Mouse (Mus musculus) liver, embryonic 15.5 days (tissue): ENCODE data around the gene Sbsn. TPM values are rescaled to one million over a fixed set of nuclear protein-coding genes. Genes with fewer than 3 reads are reported as not detected.

Experiments
- ATAC-seq: fragments of 200-750 bp; cut with Nextera tagmentation; 2 replicates; pipeline ENCODE4 v1.8.0; 2017; ENCODE audit warnings: moderate number of reproducible peaks, mild to moderate bottlenecking, moderate library complexity; ENCODE audit not compliant: insufficient read depth
- H3K27ac ChIP-seq: fragments of 300-500 bp; sonication (generic); replicated peaks from 2 replicates; pipeline ENCODE4 v1.5.1; 2015; ENCODE audit warnings: mild to moderate bottlenecking, inconsistent platforms
- H3K27me3 ChIP-seq: fragments of 300-500 bp; sonication (generic); 2 replicates; pipeline ENCODE4 v1.6.1; 2015; ENCODE audit warnings: mild to moderate bottlenecking, inconsistent platforms
- H3K36me3 ChIP-seq: fragments of 300-500 bp; sonication (generic); replicated peaks from 2 replicates; pipeline ENCODE4 v1.6.1; 2015; ENCODE audit warnings: moderate library complexity, mild to moderate bottlenecking, inconsistent platforms
- H3K4me1 ChIP-seq: fragments of 300-500 bp; sonication (generic); replicated peaks from 2 replicates; pipeline ENCODE4 v1.6.1; 2015; ENCODE audit warnings: inconsistent platforms
- H3K4me2 ChIP-seq: fragments of 300-500 bp; sonication (generic); 2 replicates; pipeline ENCODE4 v1.6.1; 2015; ENCODE audit warnings: moderate library complexity, mild to moderate bottlenecking, inconsistent platforms
- H3K4me3 ChIP-seq: fragments of 300-500 bp; sonication (generic); replicated peaks from 2 replicates; pipeline ENCODE4 v1.5.1; 2015; ENCODE audit warnings: mild to moderate bottlenecking, inconsistent platforms
- H3K9ac ChIP-seq: fragments of 300-500 bp; sonication (generic); 2 replicates; pipeline ENCODE4 v1.6.1; 2015; ENCODE audit warnings: moderate library complexity, mild to moderate bottlenecking, inconsistent platforms
- H3K9me3 ChIP-seq: fragments of 300-500 bp; sonication (generic); replicated peaks from 2 replicates; pipeline ENCODE4 v1.6.1; 2016; ENCODE audit warnings: inconsistent platforms
- WGBS: fragments of 180-500 bp; shearing (Covaris S2); methylation state at CpG from one replicate; pipeline ENCODE4 v1.1.7; 2015; ENCODE audit warnings: mixed read lengths; ENCODE audit not compliant: insufficient replicate concordance; 5-methylcytosine and 5-hydroxymethylcytosine counted together
- polyA plus RNA-seq: library from polyadenylated mRNA; unstranded; fragments of >200 nt; fragmentation: Nextera tagmentation; extraction: Ambion mirVana; gene quantifications from 2 replicates; pipeline ENCODE4 v1.2.1, GENCODE M21; 2015

Sbsn gene
- polyA plus RNA-seq, 1 experiment from 2014 or later = 0.12 TPM

GRCm38 (mm10) chr7:30785721-30786546 is 34.7 kb downstream of the Sbsn start:
- WGBS = 61% methylated on average over 13 of the region's 13 CpGs

DNA sequence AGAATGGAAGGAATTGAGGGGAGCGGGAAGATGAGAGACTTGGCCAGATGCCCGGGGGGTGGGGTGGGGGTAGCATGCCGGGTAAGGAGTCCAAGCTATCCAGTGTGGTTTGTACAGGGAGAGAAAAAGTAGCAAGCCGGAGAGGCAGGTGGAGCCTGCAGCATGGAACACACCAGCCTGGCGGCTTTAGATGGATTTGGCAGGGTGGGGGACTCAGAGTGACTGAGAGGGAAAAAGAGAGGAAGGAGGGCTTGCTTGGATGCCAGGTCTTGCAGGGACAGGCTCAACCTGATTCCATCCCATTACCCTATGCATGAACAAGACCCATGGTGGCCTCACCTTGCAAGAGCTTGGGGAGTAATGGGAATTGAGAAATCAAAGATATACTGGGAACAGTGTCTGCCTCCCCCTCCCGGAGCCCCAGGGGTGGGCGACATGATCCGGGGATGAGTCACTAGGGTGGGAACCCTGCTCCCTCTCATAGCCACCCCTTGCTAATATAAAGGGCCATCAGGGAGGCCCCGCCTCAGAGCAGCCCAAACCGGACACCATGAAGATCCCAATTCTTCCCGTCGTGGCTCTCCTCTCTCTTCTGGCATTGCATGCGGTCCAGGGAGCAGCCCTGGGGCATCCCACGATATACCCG is 36.2 kb downstream of the Sbsn start, which contains the start of gene Krtdap:
TSS of gene Krtdap (plus strand) at position 520 of the 646 bp plus-strand sequence.
- no peaks in the 10 kb centered on the region for H3K4me1 ChIP-seq
- H3K9ac ChIP-seq = no peak within 1 kb of the TSS
- H3K36me3 ChIP-seq = no peaks in the 10 kb centered on the region
- no peak within 1 kb of the TSS for H3K4me3 ChIP-seq
- ATAC-seq = no peak
- no peak within 1 kb of the TSS for H3K27ac ChIP-seq
- 52% methylated on average over 15 of the region's 15 CpGs for WGBS
- H3K27me3 ChIP-seq = no peaks in the 10 kb centered on the region
- no peak within 1 kb of the TSS for H3K4me2 ChIP-seq
- no peaks in the 10 kb centered on the region for H3K9me3 ChIP-seq

More at GRCm38 (mm10) chr7:30785721-30786546, 34.7 kb downstream of the Sbsn start:
- Histone ChIP-seq H3K9ac (no peak overlapping the region), H3K36me3 (no peaks in the 10 kb centered on the region), H3K4me3 (no peak overlapping the region), H3K4me1 (no peaks in the 10 kb centered on the region), H3K27me3 (no peaks in the 10 kb centered on the region), H3K27ac (no peak overlapping the region), H3K4me2 (no peak overlapping the region), H3K9me3 (no peaks in the 10 kb centered on the region)
- ATAC-seq = no peak

DNA sequence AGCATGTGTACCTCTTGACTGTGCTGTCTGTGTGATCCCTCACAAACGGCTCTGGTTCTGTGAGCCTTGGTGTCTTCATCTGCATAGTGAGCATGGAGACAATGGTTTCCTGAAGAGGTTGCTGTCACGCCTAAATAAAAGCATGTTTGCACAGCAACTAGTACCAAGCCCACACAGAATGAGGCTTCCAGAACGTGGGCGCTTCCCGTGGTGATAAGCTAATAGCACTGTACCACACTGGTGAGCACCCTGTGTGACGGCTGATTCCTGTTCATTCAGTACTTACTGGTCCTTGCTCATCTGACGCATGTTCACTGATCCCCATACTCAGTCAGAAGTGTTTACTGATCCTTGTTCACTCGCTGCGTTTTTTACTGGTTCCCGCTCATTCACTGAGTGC is 38.9 kb downstream of the Sbsn start:
- no peaks in the 10 kb centered on the region for H3K27me3 ChIP-seq
- H3K4me3 ChIP-seq = no peak overlapping the region
- H3K27ac ChIP-seq = no peak overlapping the region
- no peaks in the 10 kb centered on the region for H3K4me1 ChIP-seq
- no peak for ATAC-seq
- no peaks in the 10 kb centered on the region for H3K9me3 ChIP-seq
- no peak overlapping the region for H3K9ac ChIP-seq
- H3K36me3 ChIP-seq = no peaks in the 10 kb centered on the region
- H3K4me2 ChIP-seq = no peak overlapping the region
- 58% methylated on average over 10 of the region's 10 CpGs for WGBS

- H3K27me3 ChIP-seq = no peaks in the 10 kb centered on the region
- no peak for ATAC-seq
- no peaks in the 10 kb centered on the region for H3K36me3 ChIP-seq
- no peaks in the 10 kb centered on the region for H3K4me1 ChIP-seq
- H3K9ac ChIP-seq = no peak overlapping the region
- 20% methylated on average over 9 of the region's 9 CpGs for WGBS
- no peak overlapping the region for H3K4me3 ChIP-seq
- no peak overlapping the region for H3K4me2 ChIP-seq
- no peaks in the 10 kb centered on the region for H3K9me3 ChIP-seq
- H3K27ac ChIP-seq = no peak overlapping the region
Measured at GRCm38 (mm10) chr7:30791921-30792320, 40.6 kb downstream of the Sbsn start.

GRCm38 (mm10) chr7:30794921-30795320 is 43.6 kb downstream of the Sbsn start:
- Histone ChIP-seq H3K4me1 (no peaks in the 10 kb centered on the region), H3K27me3 (no peaks in the 10 kb centered on the region), H3K4me2 (no peak overlapping the region), H3K36me3 (no peaks in the 10 kb centered on the region), H3K9me3 (no peaks in the 10 kb centered on the region), H3K9ac (no peak overlapping the region), H3K4me3 (no peak overlapping the region), H3K27ac (no peak overlapping the region)
- no peak for ATAC-seq

- H3K27ac ChIP-seq = no peak overlapping the region
- H3K4me1 ChIP-seq = no peaks in the 10 kb centered on the region
- H3K27me3 ChIP-seq = no peaks in the 10 kb centered on the region
- no peak overlapping the region for H3K4me3 ChIP-seq
- H3K9ac ChIP-seq = no peak overlapping the region
- ATAC-seq = no peak
- no peak overlapping the region for H3K4me2 ChIP-seq
- H3K9me3 ChIP-seq = no peaks in the 10 kb centered on the region
- WGBS = 70% methylated on average over 1 of the region's 1 CpGs
- no peaks in the 10 kb centered on the region for H3K36me3 ChIP-seq
Measured at GRCm38 (mm10) chr7:30796790-30797189, 45.5 kb downstream of the Sbsn start.

DNA sequence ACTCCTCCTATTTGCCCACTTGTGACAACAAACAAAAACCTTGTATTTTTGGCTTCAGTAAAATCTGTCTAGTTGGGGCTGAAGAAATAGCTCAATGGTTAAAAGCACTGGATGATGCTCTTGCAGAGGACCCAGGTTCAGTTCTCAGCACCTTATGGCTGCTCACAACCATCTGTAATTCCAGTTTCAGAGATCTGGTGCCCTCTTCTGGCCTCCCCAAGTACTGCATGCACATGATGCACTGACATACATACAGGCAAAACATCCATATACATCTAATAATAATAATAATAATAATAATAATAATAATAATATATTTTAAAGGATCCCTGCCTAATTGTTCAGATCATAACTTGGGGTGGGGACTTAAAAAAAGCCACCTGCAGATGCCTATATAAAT is 49.4 kb downstream of the Sbsn start:
- Histone ChIP-seq H3K4me3 (no peak overlapping the region), H3K4me2 (no peak overlapping the region), H3K4me1 (no peaks in the 10 kb centered on the region), H3K27ac (no peak overlapping the region), H3K9me3 (no peaks in the 10 kb centered on the region), H3K27me3 (no peaks in the 10 kb centered on the region), H3K9ac (no peak overlapping the region), H3K36me3 (no peaks in the 10 kb centered on the region)
- no peak for ATAC-seq

DNA sequence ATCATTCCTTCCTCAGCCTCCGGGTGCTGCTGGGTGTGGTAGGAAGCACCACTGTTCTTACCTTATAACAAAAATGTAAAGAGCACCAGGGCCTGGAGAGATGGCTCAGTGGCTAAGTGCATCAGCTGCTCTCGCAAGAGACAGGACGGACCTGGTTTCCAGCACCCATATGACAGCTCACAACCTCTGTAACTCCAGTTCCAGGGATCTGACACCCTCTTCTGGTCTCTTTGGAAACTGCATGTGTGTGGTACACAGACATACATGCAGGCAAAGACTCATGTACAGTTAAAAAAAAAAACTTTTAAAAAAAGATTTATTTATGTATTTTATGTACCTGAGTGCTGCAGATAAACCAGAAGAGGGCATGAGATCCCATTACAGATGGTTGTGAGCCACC is 52.0 kb downstream of the Sbsn start:
- no peaks in the 10 kb centered on the region for H3K9me3 ChIP-seq
- H3K27ac ChIP-seq = no peak overlapping the region
- H3K9ac ChIP-seq = no peak overlapping the region
- no peak for ATAC-seq
- 76% methylated on average over 3 of the region's 3 CpGs for WGBS
- no peaks in the 10 kb centered on the region for H3K4me1 ChIP-seq
- H3K4me3 ChIP-seq = no peak overlapping the region
- no peaks in the 10 kb centered on the region for H3K27me3 ChIP-seq
- H3K4me2 ChIP-seq = no peak overlapping the region
- no peaks in the 10 kb centered on the region for H3K36me3 ChIP-seq

DNA sequence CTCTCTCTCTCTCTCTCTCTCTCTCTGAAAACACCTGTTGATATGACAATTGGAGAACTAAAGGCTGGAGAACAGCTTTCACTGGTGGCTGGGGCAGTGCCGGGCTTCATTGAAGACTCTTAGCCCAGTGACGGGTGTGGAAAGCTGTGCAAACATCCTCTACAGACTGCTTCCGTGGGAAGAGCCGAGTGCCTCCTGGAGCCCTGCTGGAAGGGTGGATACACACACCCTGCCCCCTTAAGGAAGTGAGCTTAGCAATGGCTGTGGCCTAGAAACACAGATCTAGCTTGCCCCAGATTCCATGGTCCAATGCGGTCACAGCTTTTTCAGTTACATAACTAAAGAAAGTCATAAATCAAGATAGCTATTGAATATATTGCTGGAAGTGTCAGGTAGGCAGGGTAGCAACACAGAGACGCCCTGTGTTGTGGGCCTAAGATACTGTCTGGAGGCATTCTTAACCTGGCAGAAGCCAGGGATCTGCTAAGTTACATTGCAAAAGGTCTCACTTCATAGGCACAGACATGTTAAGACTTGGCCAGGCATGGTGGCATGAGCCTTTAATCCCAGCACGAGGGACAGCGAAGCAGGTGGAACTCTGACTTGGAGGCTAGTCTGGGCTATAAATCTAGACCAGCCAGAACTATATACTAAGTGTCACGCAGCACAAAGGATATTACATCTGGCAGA is 52.9 kb downstream of the Sbsn start:
- H3K9ac ChIP-seq = no peak overlapping the region
- no peaks in the 10 kb centered on the region for H3K9me3 ChIP-seq
- no peaks in the 10 kb centered on the region for H3K4me1 ChIP-seq
- H3K36me3 ChIP-seq = no peaks in the 10 kb centered on the region
- H3K4me3 ChIP-seq = no peak overlapping the region
- no peaks in the 10 kb centered on the region for H3K27me3 ChIP-seq
- ATAC-seq = no peak
- no peak overlapping the region for H3K27ac ChIP-seq
- H3K4me2 ChIP-seq = no peak overlapping the region
- 64% methylated on average over 9 of the region's 9 CpGs for WGBS
